Mouse (Mus musculus) thymus, adult 2 months (tissue): ENCODE results near the gene Opcml. TPM values are rescaled to one million over a fixed set of nuclear protein-coding genes. Genes with fewer than 3 reads are reported as not detected.

Experiments used
- DNase-seq: peaks from one replicate; pipeline ENCODE4 v3.0.0; 2021
- H3K27ac ChIP-seq: fragments of 200-500 bp; 2 replicates; pipeline ENCODE4 v1.5.1; 2012; ENCODE audit warnings: low read length, control low read depth; ENCODE audit not compliant: control insufficient read depth, insufficient read depth
- H3K27me3 ChIP-seq: fragments of 200-500 bp; 2 replicates; pipeline ENCODE4 v1.6.1; 2012; ENCODE audit warnings: mild to moderate bottlenecking, low read length, moderate library complexity, mixed read lengths; ENCODE audit not compliant: control insufficient read depth, insufficient read depth
- H3K36me3 ChIP-seq: fragments of 200-500 bp; 2 replicates; pipeline ENCODE4 v1.6.1; 2012; ENCODE audit warnings: mild to moderate bottlenecking, low read length, moderate library complexity; ENCODE audit not compliant: control insufficient read depth, insufficient read depth
- H3K4me1 ChIP-seq: fragments of 200-500 bp; replicated peaks from 2 replicates; pipeline ENCODE4 v1.6.1; 2012; ENCODE audit warnings: low read length; ENCODE audit not compliant: control insufficient read depth, insufficient read depth
- H3K4me3 ChIP-seq: fragments of 200-500 bp; 2 replicates; pipeline ENCODE4 v1.5.1; 2012; ENCODE audit warnings: mild to moderate bottlenecking, low read length, control low read depth, moderate library complexity; ENCODE audit not compliant: control insufficient read depth, insufficient read depth
- CTCF ChIP-seq: fragments of 200-500 bp; IDR thresholded peaks from 2 replicates; pipeline ENCODE4 v1.5.1; 2012; ENCODE audit warnings: mild to moderate bottlenecking, control low read depth, low read length, moderate library complexity, borderline replicate concordance; ENCODE audit not compliant: control insufficient read depth, poor library complexity, insufficient read depth; ENCODE audit errors: extremely low read depth
- POLR2A ChIP-seq: fragments of 200-500 bp; IDR thresholded peaks from 2 replicates; pipeline ENCODE4 v1.6.1; 2012; ENCODE audit warnings: mild to moderate bottlenecking, low read length, control low read depth, moderate library complexity; ENCODE audit not compliant: control insufficient read depth, poor library complexity, insufficient read depth; ENCODE audit errors: extremely low read depth
- WGBS: fragments of 180-500 bp; shearing (Covaris S2); methylation state at CpG from one replicate; pipeline ENCODE4 v1.1.7; 2018; 5-methylcytosine and 5-hydroxymethylcytosine counted together
- polyA plus RNA-seq: library from polyadenylated mRNA; depleted of rRNA; stranded (reverse); fragments of >200 nt; gene quantifications from 2 replicates; pipeline ENCODE4 v1.2.3, GENCODE M21; 2012

Opcml gene
- polyA plus RNA-seq, 1 experiment = 0.82 TPM

DNA sequence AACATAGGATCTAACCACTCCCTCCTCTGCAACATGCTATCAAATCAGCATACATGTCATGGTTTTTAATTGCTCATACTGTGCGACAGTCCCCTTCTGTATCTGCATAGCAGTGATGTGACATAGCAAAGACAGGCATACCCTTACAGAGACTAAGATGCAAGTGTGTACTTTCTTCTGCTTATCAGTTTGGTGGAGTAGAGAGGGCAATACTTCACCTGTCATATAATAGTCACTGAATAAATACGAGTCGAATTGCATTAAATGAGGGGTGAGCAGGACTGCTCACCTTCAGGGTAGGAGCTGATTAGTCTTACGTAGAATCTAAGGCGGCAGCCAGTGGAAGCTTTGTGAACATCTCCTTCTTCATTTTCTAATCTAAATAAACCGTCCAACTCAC is 1146.6 kb downstream of the Opcml start:
- Histone ChIP-seq H3K4me1 (no peaks in the 10 kb centered on the region), H3K4me3 (no peak overlapping the region), H3K27me3 (no peaks in the 10 kb centered on the region), H3K27ac (no peak overlapping the region), H3K36me3 (no peaks in the 10 kb centered on the region)
- no peak for DNase-seq
- 87% methylated on average over 6 of the region's 6 CpGs for WGBS
- no peak for TF ChIP-seq POLR2A

DNA sequence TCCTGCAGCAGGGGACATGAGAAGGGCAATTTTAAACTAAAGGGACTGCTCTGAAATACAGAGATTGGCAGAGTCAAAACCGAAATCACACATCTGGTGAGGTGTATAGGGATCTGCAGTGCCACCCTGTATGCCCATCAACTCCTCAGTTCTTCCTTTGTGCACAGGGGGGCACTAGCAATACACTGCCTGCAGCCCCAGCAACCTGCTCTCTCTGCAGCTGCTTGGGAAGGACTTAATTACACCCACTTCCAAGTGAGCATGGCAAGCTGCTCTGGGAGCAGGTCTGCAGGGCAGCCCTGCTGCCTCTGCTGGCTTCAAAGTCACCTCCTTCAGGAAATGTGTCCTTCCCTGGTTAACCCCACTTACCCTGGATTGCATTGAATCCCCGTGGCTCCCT is 1147.4 kb downstream of the Opcml start:
- H3K4me3 ChIP-seq = no peak overlapping the region
- 62% methylated on average over 2 of the region's 2 CpGs for WGBS
- H3K36me3 ChIP-seq = no peaks in the 10 kb centered on the region
- H3K27ac ChIP-seq = no peak overlapping the region
- no peaks in the 10 kb centered on the region for H3K27me3 ChIP-seq
- H3K4me1 ChIP-seq = no peaks in the 10 kb centered on the region
- DNase-seq = no peak
- no peak for TF ChIP-seq CTCF

GRCm38 (mm10) chr9:28940901-28941300 is 1150.3 kb downstream of the Opcml start:
- H3K27me3 ChIP-seq = no peaks in the 10 kb centered on the region
- no peak for DNase-seq
- TF ChIP-seq CTCF (no peak), POLR2A (no peak)
- no peaks in the 10 kb centered on the region for H3K36me3 ChIP-seq
- no peak overlapping the region for H3K27ac ChIP-seq
- H3K4me1 ChIP-seq = no peaks in the 10 kb centered on the region
- no peak overlapping the region for H3K4me3 ChIP-seq

DNA sequence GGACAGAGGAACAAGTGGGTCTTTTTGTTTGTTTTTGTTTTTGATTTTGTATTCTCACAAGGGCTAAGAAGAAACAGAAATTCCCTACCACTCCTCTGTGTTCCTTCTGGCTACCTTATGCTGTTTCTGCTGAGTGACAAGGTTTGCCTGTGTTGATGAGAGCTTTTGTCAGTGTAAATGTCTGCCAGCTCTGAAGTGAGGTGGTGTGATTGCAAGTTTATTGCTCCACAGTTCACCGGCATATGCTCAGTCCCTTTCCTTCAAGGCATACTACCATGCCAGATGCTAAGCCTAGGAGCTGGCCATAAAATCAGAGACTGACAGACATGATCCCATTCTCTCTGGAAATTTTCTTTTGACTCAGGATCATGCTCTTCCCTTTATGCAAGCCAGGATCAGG is 1178.9 kb downstream of the Opcml start:
- 45% methylated on average over 1 of the region's 1 CpGs for WGBS
- H3K36me3 ChIP-seq = no peaks in the 10 kb centered on the region
- DNase-seq = no peak

More for the DNA sequence above, 1178.9 kb downstream of the Opcml start:
- TF ChIP-seq CTCF = no peak
- TF ChIP-seq POLR2A = no peak
- Histone ChIP-seq H3K27ac (no peak overlapping the region), H3K4me1 (no peaks in the 10 kb centered on the region), H3K4me3 (no peak overlapping the region), H3K27me3 (no peaks in the 10 kb centered on the region)
